Mouse (Mus musculus): Measurements from ENCODE around the gene Prcc. TPM values are rescaled to one million over a fixed set of nuclear protein-coding genes. Genes with fewer than 3 reads are reported as not detected.

The Prcc gene
- polyA plus RNA-seq, 1 experiment from 2014 or later: 16.1 TPM

DNA sequence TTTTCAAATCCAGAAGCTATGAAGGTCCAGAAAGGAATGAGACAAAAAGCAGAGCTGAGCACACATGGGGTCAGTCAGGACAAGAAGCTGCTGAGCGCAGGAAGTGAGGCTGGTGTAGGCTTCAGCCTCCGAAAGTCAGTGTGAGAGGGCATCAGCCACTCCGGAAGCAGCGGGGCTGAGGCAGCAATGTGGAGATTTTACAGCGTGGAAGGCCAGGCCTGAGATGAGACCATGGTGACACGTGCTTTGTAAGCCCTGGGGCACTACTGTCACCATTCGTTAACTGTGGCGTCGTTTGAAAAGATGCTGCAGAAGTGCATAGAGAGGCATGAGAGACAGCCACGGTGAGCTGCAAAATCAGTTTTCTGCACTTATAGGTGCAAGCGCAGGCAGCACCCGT lies 67.2 kb downstream of the Prcc start:
- H3K27me3 ChIP-seq (replicated peaks; ENCODE audit: control insufficient read depth, insufficient read depth, low read length): no peaks in the 10 kb centered on the region; the same call in 1 of the 2 replicates
- H3K36me3 ChIP-seq (ENCODE audit: control insufficient read depth, insufficient read depth, low read length): no peaks in the 10 kb centered on the region
- no peak overlapping the region for H3K4me2 ChIP-seq (ENCODE audit: low read length)
- H3K4me3 ChIP-seq (ENCODE audit: low read depth, low read length): no peak overlapping the region
- DNase-seq (ENCODE audit: low spot score): no peak
- no peak overlapping the region for H3K9ac ChIP-seq (ENCODE audit: low read length)
- no peaks in the 10 kb centered on the region for H3K9me3 ChIP-seq (replicated peaks; ENCODE audit: control insufficient read depth, low read length)
- WGBS: 69% methylated on average over 12 of the region's 12 CpGs
- H3K4me1 ChIP-seq (ENCODE audit: control insufficient read depth, insufficient read depth, low read length): no peaks in the 10 kb centered on the region
- no peak for ATAC-seq
- H3K27ac ChIP-seq (ENCODE audit: low read depth, low read length): no peak overlapping the region

GRCm38 (mm10) chr3:87816646-87817093 lies 68.7 kb downstream of the Prcc start:
- peak; percentile 90 for DNase-seq (ENCODE audit: low spot score)
- Histone ChIP-seq H3K4me3 (ENCODE audit: low read depth, low read length) (no peak overlapping the region), H3K9me3 (replicated peaks; ENCODE audit: control insufficient read depth, low read length) (no peaks in the 10 kb centered on the region), H3K36me3 (ENCODE audit: control insufficient read depth, insufficient read depth, low read length) (no peaks in the 10 kb centered on the region), H3K27ac (ENCODE audit: low read depth, low read length) (no peak overlapping the region), H3K27me3 (replicated peaks; ENCODE audit: control insufficient read depth, insufficient read depth, low read length) (no peaks in the 10 kb centered on the region; the same call in 1 of the 2 replicates), H3K9ac (ENCODE audit: low read length) (no peak overlapping the region), H3K4me1 (ENCODE audit: control insufficient read depth, insufficient read depth, low read length) (no peaks in the 10 kb centered on the region), H3K4me2 (ENCODE audit: low read length) (peak overlapping the region; percentile 4; the same call in 1 of the 2 replicates)
- peak; percentile 52 for ATAC-seq
- 9% methylated on average over 12 of the region's 12 CpGs for WGBS

DNA sequence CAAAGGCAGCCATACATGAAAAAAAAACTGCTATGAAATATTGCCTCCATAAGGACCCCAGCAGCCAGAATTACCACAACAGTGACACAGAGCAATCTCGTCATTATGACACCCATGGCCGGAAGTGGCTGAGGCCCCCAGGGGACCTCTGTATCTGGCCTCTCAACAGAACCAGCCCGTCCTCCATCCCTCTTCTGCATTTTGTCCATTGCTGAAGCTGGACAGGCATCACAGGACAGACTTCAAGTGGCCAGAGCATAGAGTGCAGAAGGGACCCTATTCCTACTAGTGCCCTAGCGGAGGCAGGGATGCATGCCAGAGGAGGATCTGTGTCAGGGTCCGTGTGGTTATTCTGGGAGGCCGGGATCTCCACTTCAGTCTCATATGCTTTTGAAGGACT lies 69.2 kb downstream of the Prcc start:
- H3K4me2 ChIP-seq (ENCODE audit: low read length): peak overlapping the region; percentile 4; the same call in 1 of the 2 replicates
- no peak overlapping the region for H3K4me3 ChIP-seq (ENCODE audit: low read depth, low read length)
- no peaks in the 10 kb centered on the region for H3K36me3 ChIP-seq (ENCODE audit: control insufficient read depth, insufficient read depth, low read length)
- DNase-seq (ENCODE audit: low spot score) (no peak), ATAC-seq (no peak; the same call in 1 of the 2 replicates)
- no peaks in the 10 kb centered on the region for H3K4me1 ChIP-seq (ENCODE audit: control insufficient read depth, insufficient read depth, low read length)
- peaks cover 2% of the 10 kb centered on the region for H3K27me3 ChIP-seq (replicated peaks; ENCODE audit: control insufficient read depth, insufficient read depth, low read length)
- H3K27ac ChIP-seq (ENCODE audit: low read depth, low read length): no peak overlapping the region
- WGBS: 71% methylated on average over 6 of the region's 6 CpGs
- H3K9me3 ChIP-seq (replicated peaks; ENCODE audit: control insufficient read depth, low read length): no peaks in the 10 kb centered on the region
- no peak overlapping the region for H3K9ac ChIP-seq (ENCODE audit: low read length)

DNA sequence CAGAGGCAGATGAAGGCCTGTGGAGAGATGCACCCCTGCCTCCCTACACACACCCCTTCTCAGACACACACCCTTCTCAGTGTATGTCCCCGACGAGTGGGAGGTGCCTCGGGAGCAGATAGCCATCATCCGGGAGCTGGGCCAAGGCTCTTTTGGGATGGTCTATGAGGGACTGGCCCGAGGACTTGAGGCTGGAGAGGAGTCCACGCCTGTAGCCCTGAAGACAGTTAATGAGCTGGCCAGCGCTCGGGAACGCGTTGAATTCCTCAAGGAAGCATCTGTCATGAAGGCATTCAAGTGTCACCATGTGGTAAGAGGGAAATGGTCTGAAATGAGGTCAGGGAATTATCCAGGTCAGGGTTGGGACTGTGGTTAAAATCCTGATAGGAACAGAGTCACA lies 72.5 kb downstream of the Prcc start:
- H3K4me3 ChIP-seq (ENCODE audit: low read depth, low read length): no peak overlapping the region
- H3K4me2 ChIP-seq (ENCODE audit: low read length): no peak overlapping the region
- peaks cover 32% of the 10 kb centered on the region for H3K27me3 ChIP-seq (replicated peaks; ENCODE audit: control insufficient read depth, insufficient read depth, low read length)
- no peaks in the 10 kb centered on the region for H3K9me3 ChIP-seq (replicated peaks; ENCODE audit: control insufficient read depth, low read length)
- 0 out of 2 replicates have a peak, but pooled peaks cover 3% of the 10 kb centered on the region for H3K4me1 ChIP-seq (ENCODE audit: control insufficient read depth, insufficient read depth, low read length)
- DNase-seq (ENCODE audit: low spot score) (no peak), ATAC-seq (no peak)
- 70% methylated on average over 10 of the region's 10 CpGs for WGBS
- H3K36me3 ChIP-seq (ENCODE audit: control insufficient read depth, insufficient read depth, low read length): no peaks in the 10 kb centered on the region
- H3K9ac ChIP-seq (ENCODE audit: low read length): no peak overlapping the region
- no peak overlapping the region for H3K27ac ChIP-seq (ENCODE audit: low read depth, low read length)

- WGBS: 81% methylated on average over 4 of the region's 4 CpGs
- Histone ChIP-seq H3K4me2 (ENCODE audit: low read length) (no peak overlapping the region), H3K4me3 (ENCODE audit: low read depth, low read length) (no peak overlapping the region), H3K4me1 (ENCODE audit: control insufficient read depth, insufficient read depth, low read length) (0 out of 2 replicates have a peak, but pooled peaks cover 3% of the 10 kb centered on the region), H3K27me3 (replicated peaks; ENCODE audit: control insufficient read depth, insufficient read depth, low read length) (peaks cover 33% of the 10 kb centered on the region), H3K27ac (ENCODE audit: low read depth, low read length) (no peak overlapping the region), H3K9me3 (replicated peaks; ENCODE audit: control insufficient read depth, low read length) (no peaks in the 10 kb centered on the region), H3K9ac (ENCODE audit: low read length) (no peak overlapping the region), H3K36me3 (ENCODE audit: control insufficient read depth, insufficient read depth, low read length) (no peaks in the 10 kb centered on the region)
- no peak for ATAC-seq
- DNase-seq (ENCODE audit: low spot score): no peak
Observed at GRCm38 (mm10) chr3:87812413-87812812, 73.0 kb downstream of the Prcc start.

DNA sequence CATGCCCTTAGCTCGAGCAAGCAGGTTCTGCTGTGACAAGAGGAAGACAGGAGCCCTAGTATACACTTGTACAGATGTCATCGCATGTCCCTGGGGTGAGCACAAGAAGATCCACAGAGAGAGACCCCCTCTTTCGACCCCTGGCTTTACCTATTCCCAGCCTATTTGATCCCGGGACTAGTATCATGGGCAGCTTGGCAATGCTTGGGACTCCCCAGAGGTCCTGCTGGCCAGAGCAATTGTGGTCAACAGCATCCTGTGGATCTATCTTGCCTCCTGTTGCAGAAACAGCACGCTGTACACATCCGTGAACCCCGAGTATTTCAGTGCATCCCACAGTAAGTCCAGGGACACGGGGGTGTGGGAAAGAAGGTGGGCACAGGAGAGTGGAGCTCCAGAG lies 74.1 kb downstream of the Prcc start:
- H3K27ac ChIP-seq (ENCODE audit: low read depth, low read length): no peak overlapping the region
- H3K36me3 ChIP-seq (ENCODE audit: control insufficient read depth, insufficient read depth, low read length): no peaks in the 10 kb centered on the region
- WGBS: 84% methylated on average over 8 of the region's 8 CpGs
- no peak overlapping the region for H3K4me3 ChIP-seq (ENCODE audit: low read depth, low read length)
- no peak overlapping the region for H3K4me2 ChIP-seq (ENCODE audit: low read length)
- peaks cover 33% of the 10 kb centered on the region for H3K27me3 ChIP-seq (replicated peaks; ENCODE audit: control insufficient read depth, insufficient read depth, low read length)
- DNase-seq (ENCODE audit: low spot score) (no peak), ATAC-seq (no peak)
- H3K9ac ChIP-seq (ENCODE audit: low read length): no peak overlapping the region
- H3K4me1 ChIP-seq (ENCODE audit: control insufficient read depth, insufficient read depth, low read length): 0 out of 2 replicates have a peak, but pooled peaks cover 3% of the 10 kb centered on the region
- no peaks in the 10 kb centered on the region for H3K9me3 ChIP-seq (replicated peaks; ENCODE audit: control insufficient read depth, low read length)

GRCm38 (mm10) chr3:87809322-87809962 lies 76.0 kb downstream of the Prcc start:
- ATAC-seq: no peak
- Histone ChIP-seq H3K27me3 (replicated peaks; ENCODE audit: control insufficient read depth, insufficient read depth, low read length) (peaks cover 43% of the 10 kb centered on the region), H3K4me3 (ENCODE audit: low read depth, low read length) (peak overlapping the region; percentile 5; the same call in 1 of the 2 replicates), H3K9ac (ENCODE audit: low read length) (no peak overlapping the region), H3K4me1 (ENCODE audit: control insufficient read depth, insufficient read depth, low read length) (0 out of 2 replicates have a peak, but pooled peaks cover 3% of the 10 kb centered on the region), H3K9me3 (replicated peaks; ENCODE audit: control insufficient read depth, low read length) (no peaks in the 10 kb centered on the region), H3K4me2 (ENCODE audit: low read length) (peak overlapping the region; percentile 26; the same call in 1 of the 2 replicates), H3K27ac (ENCODE audit: low read depth, low read length) (no peak overlapping the region), H3K36me3 (ENCODE audit: control insufficient read depth, insufficient read depth, low read length) (no peaks in the 10 kb centered on the region)
- 6% methylated on average over 28 of the region's 28 CpGs for WGBS
- no peak for DNase-seq (ENCODE audit: low spot score)

Other genes with a start within 250 kb of the Prcc start
- gene Lrrc71, start 137.0 kb downstream of the Prcc start, polyA plus RNA-seq (2014; fragmentation: Nextera tagmentation; extraction: Ambion mirVana): 0.13 and 0.62 TPM in 2 replicates
- 0.74 and 0.94 TPM in 2 replicates for gene Ntrk1, start 90.4 kb downstream of the Prcc start, polyA plus RNA-seq (2014; fragmentation: Nextera tagmentation; extraction: Ambion mirVana)
- 0.62 and 0.66 TPM in 2 replicates for gene Insrr, start 88.7 kb downstream of the Prcc start, polyA plus RNA-seq (2014; fragmentation: Nextera tagmentation; extraction: Ambion mirVana)
- gene Pear1, start 61.3 kb downstream of the Prcc start, polyA plus RNA-seq (2014; fragmentation: Nextera tagmentation; extraction: Ambion mirVana): 5.2 and 6.0 TPM in 2 replicates
- not detected in 2 replicates for gene Sh2d2a, start 38.9 kb downstream of the Prcc start, polyA plus RNA-seq (2014; fragmentation: Nextera tagmentation; extraction: Ambion mirVana)
- 99.1 and 137 TPM in 2 replicates for gene Hdgf, start 20.7 kb upstream of the Prcc start, polyA plus RNA-seq (2014; fragmentation: Nextera tagmentation; extraction: Ambion mirVana)
- 69.5 and 71.2 TPM in 2 replicates for gene Mrpl24, start 33.9 kb upstream of the Prcc start, polyA plus RNA-seq (2014; fragmentation: Nextera tagmentation; extraction: Ambion mirVana)
- 17.9 and 20.0 TPM in 2 replicates for gene Isg20l2, start 44.7 kb upstream of the Prcc start, polyA plus RNA-seq (2014; fragmentation: Nextera tagmentation; extraction: Ambion mirVana)
- 15.6 and 20.2 TPM in 2 replicates for gene Rrnad1, start 45.1 kb upstream of the Prcc start, polyA plus RNA-seq (2014; fragmentation: Nextera tagmentation; extraction: Ambion mirVana)
- gene Crabp2, start 63.1 kb upstream of the Prcc start, polyA plus RNA-seq (2014; fragmentation: Nextera tagmentation; extraction: Ambion mirVana): 32.8 and 35.9 TPM in 2 replicates
- 23.1 and 27.8 TPM in 2 replicates for gene Nes, start 85.5 kb upstream of the Prcc start, polyA plus RNA-seq (2014; fragmentation: Nextera tagmentation; extraction: Ambion mirVana)
- gene Bcan, start 114.6 kb upstream of the Prcc start, polyA plus RNA-seq (2014; fragmentation: Nextera tagmentation; extraction: Ambion mirVana): 13.5 and 21.9 TPM in 2 replicates
- 0.52 TPM in 1 of 2 replicates, not detected in the other for gene Hapln2, start 142.0 kb upstream of the Prcc start, polyA plus RNA-seq (2014; fragmentation: Nextera tagmentation; extraction: Ambion mirVana)
- gene Gpatch4, start 157.5 kb upstream of the Prcc start, polyA plus RNA-seq (2014; fragmentation: Nextera tagmentation; extraction: Ambion mirVana): 22.9 and 25.2 TPM in 2 replicates
- gene Naxe, start 172.9 kb upstream of the Prcc start, polyA plus RNA-seq (2014; fragmentation: Nextera tagmentation; extraction: Ambion mirVana): 171 and 192 TPM in 2 replicates
- not detected in 2 replicates for gene Ttc24, start 192.7 kb upstream of the Prcc start, polyA plus RNA-seq (2014; fragmentation: Nextera tagmentation; extraction: Ambion mirVana)
- 7.6 and 8.1 TPM in 2 replicates for gene Iqgap3, start 196.4 kb upstream of the Prcc start, polyA plus RNA-seq (2014; fragmentation: Nextera tagmentation; extraction: Ambion mirVana)

Data from forebrain, embryonic 14.5 days (tissue).